Mouse (Mus musculus): Measurements from ENCODE around the gene Cabcoco1.

Cabcoco1 gene

GRCm38 (mm10) chr10:68541139-68541942 is at the start of gene Cabcoco1:
Gene Cabcoco1 (minus strand): TSS chr10:68541896.
- in situ Hi-C loops (cut with MboI, MseI), result loop anchor here (10.0 kb wide), 1 partner anchor 1697 kb away; no protein-coding TSS in a partner anchor

- in situ Hi-C loops (cut with MboI, MseI), result loop anchor here (10.0 kb wide), 1 partner anchor 325 kb away; no protein-coding TSS in a partner anchor
Observed at GRCm38 (mm10) chr10:68589530-68590252, 48.0 kb upstream of the Cabcoco1 start.

- in situ Hi-C loops (cut with MboI, MseI), result no loop called here
Observed at GRCm38 (mm10) chr10:68587416-68588040, 45.8 kb upstream of the Cabcoco1 start.

- in situ Hi-C loops (cut with MboI, MseI), result no loop called here
Observed at GRCm38 (mm10) chr10:68577321-68577720, 35.6 kb upstream of the Cabcoco1 start.

GRCm38 (mm10) chr10:68568172-68568571 is 26.5 kb upstream of the Cabcoco1 start:
- in situ Hi-C loops (cut with MboI, MseI), result no loop called here

- in situ Hi-C loops (cut with MboI, MseI), result no loop called here
Observed at GRCm38 (mm10) chr10:68562344-68562743, 20.6 kb upstream of the Cabcoco1 start.

- in situ Hi-C loops (cut with MboI, MseI), result no loop called here
Observed at GRCm38 (mm10) chr10:68558828-68559219, 17.1 kb upstream of the Cabcoco1 start.

GRCm38 (mm10) chr10:68558105-68558827 is 16.6 kb upstream of the Cabcoco1 start:
- in situ Hi-C loops (cut with MboI, MseI), result no loop called here

GRCm38 (mm10) chr10:68553677-68554076 is 12.0 kb upstream of the Cabcoco1 start:
- in situ Hi-C loops (cut with MboI, MseI), result no loop called here

GRCm38 (mm10) chr10:68552556-68552955 is 10.9 kb upstream of the Cabcoco1 start:
- in situ Hi-C loops (cut with MboI, MseI), result no loop called here

GRCm38 (mm10) chr10:68551316-68551715 is 9.6 kb upstream of the Cabcoco1 start:
- in situ Hi-C loops (cut with MboI, MseI), result no loop called here

GRCm38 (mm10) chr10:68550668-68551267 is 9.1 kb upstream of the Cabcoco1 start:
- in situ Hi-C loops (cut with MboI, MseI), result no loop called here

- in situ Hi-C loops (cut with MboI, MseI), result loop anchor here (10.0 kb wide), 1 partner anchor 1698 kb away; no protein-coding TSS in a partner anchor
Observed at GRCm38 (mm10) chr10:68543107-68543506, 1.4 kb upstream of the Cabcoco1 start.

- in situ Hi-C loops (cut with MboI, MseI), result loop anchor here (10.0 kb wide), 1 partner anchor 1697 kb away; no protein-coding TSS in a partner anchor
Observed at GRCm38 (mm10) chr10:68541943-68542420, 286 bp upstream of the Cabcoco1 start.

- in situ Hi-C loops (cut with MboI, MseI), result loop anchor here (10.0 kb wide), 1 partner anchor 1696 kb away; no protein-coding TSS in a partner anchor
Observed at GRCm38 (mm10) chr10:68540612-68541011, 1.1 kb downstream of the Cabcoco1 start.

- in situ Hi-C loops (cut with MboI, MseI), result no loop called here
Observed at GRCm38 (mm10) chr10:68537261-68537950, 4.3 kb downstream of the Cabcoco1 start.

- in situ Hi-C loops (cut with MboI, MseI), result no loop called here
Observed at GRCm38 (mm10) chr10:68529364-68530049, 12.2 kb downstream of the Cabcoco1 start.

- in situ Hi-C loops (cut with MboI, MseI), result no loop called here
Observed at GRCm38 (mm10) chr10:68528958-68529357, 12.7 kb downstream of the Cabcoco1 start.

- in situ Hi-C loops (cut with MboI, MseI), result no loop called here
Observed at GRCm38 (mm10) chr10:68522106-68522505, 19.6 kb downstream of the Cabcoco1 start.
